Mouse (Mus musculus) stomach, embryonic 14.5 days (tissue): Measurements from ENCODE around the gene Hdac9. TPM values are rescaled to one million over a fixed set of nuclear protein-coding genes. Genes with fewer than 3 reads are reported as not detected.

Experiments
- ATAC-seq: fragments of 200-750 bp; cut with Nextera tagmentation; 2 replicates; pipeline ENCODE4 v1.8.0; 2017; ENCODE audit warnings: low read depth, moderate TSS enrichment; ENCODE audit not compliant: insufficient number of reproducible peaks, insufficient read depth, low FRiP score
- H3K27ac ChIP-seq: fragments of 300-500 bp; sonication (generic); 2 replicates; pipeline ENCODE4 v1.5.1; 2014; ENCODE audit warnings: mild to moderate bottlenecking, low read length, moderate library complexity, mixed read lengths
- H3K27me3 ChIP-seq: fragments of 300-500 bp; sonication (generic); 2 replicates; pipeline ENCODE4 v1.6.1; 2014; ENCODE audit warnings: low read length, control low read depth, mixed read lengths; ENCODE audit not compliant: control insufficient read depth, insufficient read depth
- H3K36me3 ChIP-seq: fragments of 300-500 bp; sonication (generic); 2 replicates; pipeline ENCODE4 v1.6.1; 2014; ENCODE audit warnings: mild to moderate bottlenecking, control low read depth, low read length, moderate library complexity, mixed read lengths; ENCODE audit not compliant: control insufficient read depth, insufficient read depth
- H3K4me1 ChIP-seq: fragments of 300-500 bp; sonication (generic); 2 replicates; pipeline ENCODE4 v1.6.1; 2014; ENCODE audit warnings: low read length, control low read depth, mixed read lengths; ENCODE audit not compliant: control insufficient read depth, insufficient read depth
- H3K4me2 ChIP-seq: fragments of 300-500 bp; sonication (generic); replicated peaks from 2 replicates; pipeline ENCODE4 v1.6.1; 2014; ENCODE audit warnings: low read depth, low read length, control low read depth
- H3K4me3 ChIP-seq: fragments of 300-500 bp; sonication (generic); 2 replicates; pipeline ENCODE4 v1.5.1; 2014; ENCODE audit warnings: low read depth, low read length, control low read depth
- H3K9ac ChIP-seq: fragments of 300-500 bp; sonication (generic); replicated peaks from 2 replicates; pipeline ENCODE4 v1.6.1; 2014; ENCODE audit warnings: low read depth, mild to moderate bottlenecking, control low read depth, low read length, moderate library complexity, mixed read lengths
- H3K9me3 ChIP-seq: fragments of 300-500 bp; sonication (generic); 2 replicates; pipeline ENCODE4 v1.6.1; 2016; ENCODE audit warnings: low read depth, low read length, control low read depth; ENCODE audit not compliant: control insufficient read depth
- WGBS: fragments of 180-500 bp; shearing (Covaris S2); extraction: QIAGEN DNeasy Blood & Tissue Kit; methylation state at CpG from one replicate; pipeline ENCODE4 v1.1.7; 2014; 5-methylcytosine and 5-hydroxymethylcytosine counted together
- polyA plus RNA-seq: library from polyadenylated mRNA; unstranded; fragments of >200 nt; fragmentation: Nextera tagmentation; extraction: Ambion mirVana; gene quantifications from 2 replicates; pipeline ENCODE4 v1.2.1, GENCODE M21; 2014

Hdac9 gene
- polyA plus RNA-seq, 1 experiment from 2014 or later = 6.9 TPM

DNA sequence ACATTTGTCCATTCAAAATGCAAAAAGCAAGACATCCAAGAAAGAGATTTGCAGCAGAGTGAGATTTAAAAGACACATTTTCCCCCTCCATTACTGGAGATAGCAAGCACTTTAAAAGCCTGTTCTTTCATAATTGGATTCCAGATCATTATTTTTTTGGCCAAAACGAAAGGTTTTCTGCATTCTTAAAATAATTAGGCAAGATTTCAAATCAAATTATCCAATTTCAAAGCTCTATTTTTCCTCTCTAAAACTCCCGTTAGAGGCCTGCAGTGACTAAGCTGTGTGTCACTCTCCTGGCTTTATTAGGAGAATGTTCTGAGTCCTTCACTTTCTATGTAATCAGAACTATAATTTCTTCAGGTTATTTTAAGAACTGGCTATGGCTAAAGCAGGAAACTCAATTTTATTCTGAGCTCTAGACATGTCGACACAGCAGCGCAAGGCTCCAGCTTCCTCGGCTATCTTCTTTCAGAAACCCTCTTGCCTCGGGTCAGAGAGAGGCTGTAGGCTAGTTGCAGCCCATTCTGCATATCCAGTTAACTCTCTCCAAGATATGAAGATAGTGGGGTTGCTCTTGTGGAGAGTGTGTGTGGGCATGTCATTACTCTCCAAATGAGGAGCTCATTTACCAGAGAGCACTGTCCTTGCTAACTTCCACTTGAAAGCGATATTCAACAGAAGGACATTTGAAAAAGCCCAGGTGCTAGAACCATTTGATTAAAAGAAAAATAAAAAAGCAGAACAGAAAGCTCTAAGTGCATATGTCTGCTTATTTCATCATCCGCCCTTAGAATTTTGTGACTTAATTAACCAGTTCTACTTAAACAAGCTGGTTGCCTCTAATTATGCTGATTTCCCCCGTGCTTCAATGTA is 417.9 kb downstream of the Hdac9 start:
- Histone ChIP-seq H3K27ac (no peak overlapping the region; the same call in 1 of the 2 replicates), H3K4me3 (no peak overlapping the region), H3K9ac (no peak overlapping the region), H3K36me3 (no peaks in the 10 kb centered on the region), H3K27me3 (no peaks in the 10 kb centered on the region), H3K9me3 (no peaks in the 10 kb centered on the region), H3K4me2 (no peak overlapping the region), H3K4me1 (no peaks in the 10 kb centered on the region)
- 58% methylated on average over 9 of the region's 9 CpGs for WGBS
- no peak for ATAC-seq

DNA sequence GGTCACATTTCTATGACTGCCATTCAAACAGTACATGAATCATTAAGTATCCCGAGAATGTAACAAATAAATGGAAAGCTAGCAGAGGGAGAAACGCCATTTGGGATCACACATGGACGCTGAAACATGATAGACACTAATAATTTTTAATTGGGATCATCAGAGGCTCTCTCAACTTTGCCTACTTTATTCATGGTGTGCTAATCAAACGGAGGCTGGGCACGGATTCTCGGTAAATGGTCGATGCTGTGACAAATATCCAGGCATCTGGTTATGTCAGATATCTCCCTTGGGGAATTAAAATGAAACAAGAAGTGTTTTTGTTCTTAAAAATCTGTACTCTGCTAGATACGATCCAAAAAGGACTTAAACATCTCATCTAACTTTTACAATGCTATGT is 418.6 kb downstream of the Hdac9 start:
- no peak for ATAC-seq
- WGBS = 75% methylated on average over 8 of the region's 8 CpGs
- H3K27me3 ChIP-seq = no peaks in the 10 kb centered on the region

DNA sequence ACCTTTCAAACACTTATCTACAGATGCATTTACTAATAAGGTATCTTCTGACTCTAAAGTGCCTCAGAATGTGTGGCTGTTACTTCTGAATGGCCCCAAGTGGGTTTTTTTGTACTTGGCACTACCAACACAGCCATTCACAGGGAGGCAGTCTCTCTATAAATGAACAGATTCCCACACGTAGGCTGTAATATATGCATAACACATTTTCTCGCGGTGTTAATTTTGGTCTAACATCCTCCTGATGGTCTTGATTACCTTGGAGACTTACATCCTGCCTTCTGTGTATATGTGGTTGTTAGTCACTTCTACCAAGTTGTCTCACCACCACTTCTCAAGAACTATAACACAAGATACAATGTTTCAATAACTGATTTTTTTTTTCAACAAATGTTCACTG is 419.2 kb downstream of the Hdac9 start:
- no peak overlapping the region for H3K4me2 ChIP-seq
- H3K27ac ChIP-seq = no peak overlapping the region
- WGBS = 94% methylated on average over 3 of the region's 3 CpGs
- H3K4me3 ChIP-seq = no peak overlapping the region
- no peaks in the 10 kb centered on the region for H3K36me3 ChIP-seq
- H3K27me3 ChIP-seq = no peaks in the 10 kb centered on the region
- no peaks in the 10 kb centered on the region for H3K9me3 ChIP-seq
- H3K4me1 ChIP-seq = no peaks in the 10 kb centered on the region
- ATAC-seq = no peak
- no peak overlapping the region for H3K9ac ChIP-seq

More for the DNA sequence above, 418.6 kb downstream of the Hdac9 start:
- Histone ChIP-seq H3K9ac (no peak overlapping the region), H3K27ac (no peak overlapping the region), H3K9me3 (no peaks in the 10 kb centered on the region), H3K4me1 (no peaks in the 10 kb centered on the region), H3K4me2 (no peak overlapping the region), H3K4me3 (no peak overlapping the region), H3K36me3 (no peaks in the 10 kb centered on the region)

DNA sequence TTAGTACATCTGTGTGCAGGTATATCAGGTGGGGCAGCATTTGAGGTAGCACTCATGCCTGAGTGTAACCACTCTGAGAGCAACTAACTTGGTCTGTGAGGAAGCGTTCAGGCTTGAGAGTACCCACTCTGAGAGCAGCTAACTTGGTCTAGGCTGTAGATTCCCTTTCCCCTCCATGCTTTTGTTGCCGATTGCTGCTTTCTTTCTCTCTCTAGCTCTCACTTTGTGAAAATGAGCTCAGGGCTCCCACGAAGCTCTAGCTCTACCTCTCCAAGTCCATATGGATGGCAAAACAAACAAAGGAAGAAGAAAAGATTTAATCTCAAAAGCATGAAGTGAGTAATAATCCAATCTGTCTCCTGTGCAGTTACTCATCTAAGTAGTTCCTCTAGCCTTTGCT is 421.0 kb downstream of the Hdac9 start:
- Histone ChIP-seq H3K4me2 (no peak overlapping the region), H3K4me3 (no peak overlapping the region), H3K4me1 (no peaks in the 10 kb centered on the region), H3K9ac (no peak overlapping the region), H3K27ac (no peak overlapping the region), H3K36me3 (no peaks in the 10 kb centered on the region), H3K9me3 (no peaks in the 10 kb centered on the region), H3K27me3 (no peaks in the 10 kb centered on the region)
- 38% methylated on average over 3 of the region's 3 CpGs for WGBS
- ATAC-seq = no peak

DNA sequence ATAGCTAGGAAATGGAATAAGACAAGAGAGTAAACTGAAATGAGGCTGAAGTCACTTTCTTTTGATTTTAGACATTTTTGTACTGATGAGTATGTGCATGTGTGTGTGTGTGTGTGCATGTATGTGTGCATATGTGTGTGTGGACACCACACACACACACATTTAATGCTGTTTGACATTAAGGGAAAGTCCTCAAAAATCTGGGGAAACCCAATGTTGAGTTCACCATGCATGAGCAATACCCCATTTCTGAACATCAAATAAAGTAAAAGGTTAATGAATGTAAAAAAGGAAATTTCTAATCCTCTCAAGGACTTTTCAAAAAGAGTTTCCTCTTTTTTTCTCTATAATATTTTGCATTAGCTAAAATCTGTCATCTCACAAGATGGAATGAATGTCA is 427.3 kb downstream of the Hdac9 start:
- Histone ChIP-seq H3K4me2 (no peak overlapping the region), H3K4me1 (no peaks in the 10 kb centered on the region), H3K36me3 (no peaks in the 10 kb centered on the region)

DNA sequence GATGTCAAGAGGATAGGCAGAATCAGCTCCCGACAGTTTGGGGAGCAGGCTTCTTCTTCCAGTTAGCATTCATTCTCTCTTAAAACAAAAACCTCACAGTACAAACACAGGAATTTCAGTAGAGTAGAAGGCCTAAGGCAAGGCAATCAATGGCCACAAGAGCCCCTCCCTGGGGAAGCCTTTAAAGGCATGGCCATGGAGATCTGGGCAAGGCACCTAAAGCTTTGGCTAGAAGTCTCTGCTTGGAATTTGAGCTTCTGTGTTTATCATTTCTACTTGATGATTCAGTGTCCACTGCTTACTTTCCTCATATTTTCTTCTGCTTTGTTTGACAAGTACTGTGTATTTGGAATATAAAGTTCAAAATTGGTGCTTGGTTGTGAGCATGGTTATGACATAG is 429.2 kb downstream of the Hdac9 start:
- 91% methylated on average over 1 of the region's 1 CpGs for WGBS
- no peak overlapping the region for H3K27ac ChIP-seq
- H3K4me2 ChIP-seq = no peak overlapping the region
- H3K9ac ChIP-seq = no peak overlapping the region
- H3K9me3 ChIP-seq = no peaks in the 10 kb centered on the region
- no peak overlapping the region for H3K4me3 ChIP-seq
- no peaks in the 10 kb centered on the region for H3K4me1 ChIP-seq
- ATAC-seq = no peak
- no peaks in the 10 kb centered on the region for H3K36me3 ChIP-seq
- no peaks in the 10 kb centered on the region for H3K27me3 ChIP-seq

More for the DNA sequence above, 427.3 kb downstream of the Hdac9 start:
- H3K9me3 ChIP-seq = no peaks in the 10 kb centered on the region
- H3K27ac ChIP-seq = no peak overlapping the region
- ATAC-seq = no peak
- no peak overlapping the region for H3K4me3 ChIP-seq
- no peaks in the 10 kb centered on the region for H3K27me3 ChIP-seq
- no peak overlapping the region for H3K9ac ChIP-seq

DNA sequence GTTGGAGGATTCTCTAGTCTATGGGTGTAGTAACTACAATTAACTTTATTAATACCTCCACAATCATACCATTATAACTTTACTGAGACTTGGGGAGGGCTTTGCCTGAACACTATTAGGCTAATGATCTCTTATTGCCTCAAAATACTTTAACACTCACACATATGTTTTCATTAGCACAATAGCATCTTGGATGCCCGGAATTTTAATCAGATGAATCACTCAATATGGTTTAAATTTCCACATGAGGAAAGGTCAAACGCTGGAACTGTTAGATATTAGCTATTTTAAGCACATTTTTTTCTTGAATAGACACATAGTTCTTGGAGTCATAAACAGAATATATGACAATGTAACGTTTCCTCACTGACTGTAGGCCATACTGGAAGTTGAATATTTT is 429.9 kb downstream of the Hdac9 start:
- WGBS = 57% methylated on average over 3 of the region's 3 CpGs
- no peaks in the 10 kb centered on the region for H3K36me3 ChIP-seq
- H3K4me2 ChIP-seq = no peak overlapping the region
- H3K27ac ChIP-seq = no peak overlapping the region
- ATAC-seq = no peak
- H3K4me1 ChIP-seq = no peaks in the 10 kb centered on the region
- H3K9ac ChIP-seq = no peak overlapping the region
- H3K4me3 ChIP-seq = no peak overlapping the region
- H3K27me3 ChIP-seq = no peaks in the 10 kb centered on the region
- H3K9me3 ChIP-seq = no peaks in the 10 kb centered on the region

DNA sequence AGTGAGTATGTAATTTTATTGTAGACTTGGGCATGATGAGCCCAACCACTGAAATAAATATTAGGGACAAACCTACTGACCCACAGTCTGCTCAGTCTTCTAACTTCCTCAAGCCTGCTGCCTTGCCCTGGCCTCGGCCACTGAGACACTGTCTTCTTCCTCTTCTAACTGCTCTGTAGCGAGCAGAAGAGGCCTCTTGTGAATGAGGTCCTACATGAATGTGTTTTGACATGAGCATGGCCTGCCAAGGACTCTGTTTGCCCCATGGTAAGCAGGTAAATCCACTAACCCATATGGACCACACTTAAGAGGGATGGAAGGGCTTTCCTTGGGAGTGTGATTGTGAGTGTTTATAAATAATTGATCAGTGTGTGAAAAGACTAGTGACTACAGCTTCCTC is 430.9 kb downstream of the Hdac9 start:
- Histone ChIP-seq H3K27ac (no peak overlapping the region), H3K9me3 (no peaks in the 10 kb centered on the region), H3K36me3 (no peaks in the 10 kb centered on the region), H3K4me2 (no peak overlapping the region), H3K4me1 (no peaks in the 10 kb centered on the region), H3K27me3 (no peaks in the 10 kb centered on the region), H3K4me3 (no peak overlapping the region), H3K9ac (no peak overlapping the region)
- no peak for ATAC-seq
- WGBS = 67% methylated on average over 2 of the region's 2 CpGs

DNA sequence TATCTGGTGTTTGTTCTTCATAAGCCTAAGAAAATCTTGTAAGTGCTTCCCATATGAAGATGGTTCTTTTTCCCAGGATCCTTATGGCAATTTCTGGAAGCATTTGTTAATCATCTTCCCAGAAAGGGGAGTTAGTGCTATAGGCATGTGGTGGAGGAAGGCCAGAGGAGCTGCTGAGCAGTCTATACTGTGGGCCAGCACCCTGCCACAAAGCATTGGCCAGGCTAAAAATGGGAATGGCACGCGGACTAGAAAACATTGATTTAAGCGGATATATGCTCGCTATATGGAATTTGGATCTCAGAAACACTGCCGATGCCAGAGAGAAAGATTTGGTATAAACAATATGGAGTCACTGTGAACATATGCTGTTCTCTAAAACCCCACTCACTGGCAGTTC is 435.2 kb downstream of the Hdac9 start:
- Histone ChIP-seq H3K27ac (no peak overlapping the region), H3K9ac (no peak overlapping the region), H3K4me3 (no peak overlapping the region), H3K27me3 (no peaks in the 10 kb centered on the region), H3K4me1 (no peaks in the 10 kb centered on the region), H3K9me3 (no peaks in the 10 kb centered on the region), H3K4me2 (no peak overlapping the region), H3K36me3 (no peaks in the 10 kb centered on the region)
- 94% methylated on average over 5 of the region's 5 CpGs for WGBS
- no peak for ATAC-seq
